15 mouse cellular contexts compared by ENCODE assay signal in genomic region chr13:36314218-36314617, GRCm38 (mm10).
DNase-seq lines count a peak whose midpoint lies in the region; ATAC-seq lines count a peak whose summit lies in the region.
"Had no signal": no experiment of that assay in that cellular context is flagged by ENCODE, and none has a peak within 500 bp of the region (broad histone marks: within the 10 kb centered on the region; RNA-seq: fewer than 3 reads in every experiment).

No protein-coding gene starts in this region.

- intact Hi-C loops in heart, postnatal 10 days (cut with DNase I): no loop called here

- DNase-seq in heart, postnatal 10 days: peak; percentile 29 to 30
- DNase-seq in heart, adult 8-10 months (ENCODE audit: low spot score): no peak
- DNase-seq in 3T3-L1 (ENCODE audit: low read depth, low spot score): peak; percentile 68
- DNase-seq in NIH3T3 (ENCODE audit: low read depth): peak; percentile 80
- peak; percentile 21 for DNase-seq in lung, postnatal 14 days
- DNase-seq in T-cell, adult 2 months (ENCODE audit: low spot score): no peak
- DNase-seq: cerebellum, adult 2 months; kidney, postnatal 14 days; layer of hippocampus, adult 9-11 months; right cerebral cortex, adult 18-20 months; spleen, adult 18-20 months; thymus, adult 18-20 months had no signal

- no peak for ATAC-seq in megakaryocyte, adult 5-6 weeks (ENCODE audit: poor library complexity, severe bottlenecking)
- ATAC-seq: hindbrain, embryonic 16.5 days; intestine, postnatal 0 days had no signal

Comparison
In these comparisons a context has a peak if more than half of its experiments do, and no peak if none do; other contexts are left out.
1. DNase-seq: peak in heart, postnatal 10 days (2 of 2), 3T3-L1 (single experiment), NIH3T3 (single experiment) and lung, postnatal 14 days (single experiment); none in heart, adult 8-10 months (single experiment) and T-cell, adult 2 months (single experiment).